Comparison of ENCODE assay signal across 9 mouse cellular contexts in the genomic region with DNA sequence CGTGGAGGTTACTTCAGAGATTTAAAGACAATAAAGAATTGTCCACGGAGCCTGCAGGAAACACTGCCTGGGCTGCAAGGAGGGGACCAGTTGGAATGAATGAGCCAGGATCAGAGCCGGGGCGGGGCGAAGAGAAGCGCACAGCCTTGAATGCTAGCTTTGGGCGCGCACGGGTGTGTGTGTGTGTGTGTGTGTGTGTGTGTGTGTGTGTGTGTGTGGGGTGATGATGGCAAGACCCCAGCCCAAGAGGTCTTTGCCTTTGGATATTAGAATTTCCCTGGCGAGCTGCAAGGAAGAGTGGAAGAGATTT. TPM values are rescaled to one million over a fixed set of nuclear protein-coding genes. Genes with fewer than 3 reads are reported as not detected.
DNase-seq lines count a peak whose midpoint lies in the region; ATAC-seq and TF ChIP-seq lines count a peak whose summit lies in the region.
"Had no signal": no experiment of that assay in that cellular context is flagged by ENCODE, and none has a peak within 500 bp of the region (broad histone marks: within the 10 kb centered on the region; RNA-seq: fewer than 3 reads in every experiment).

No protein-coding gene starts in this region.

- DNase-seq in kidney, postnatal 0 days (ENCODE audit: low spot score): peak; percentile 51
- no peak for DNase-seq in kidney, adult 18-20 months
- DNase-seq in brain, adult 2 months (ENCODE audit: low read depth, low spot score): peak; percentile 63
- DNase-seq in urinary bladder, postnatal 25 days (ENCODE audit: low spot score): no peak
- no peak for DNase-seq in kidney, adult 9 months

- no peak overlapping the region for H3K27ac ChIP-seq in kidney, postnatal 0 days
- H3K27ac ChIP-seq in embryonic facial prominence, embryonic 15.5 days (replicated peaks): no peak overlapping the region
- no peak overlapping the region for H3K27ac ChIP-seq in limb, embryonic 13.5 days
- H3K27ac ChIP-seq in stomach, embryonic 15.5 days: no peak overlapping the region

- no peaks in the 10 kb centered on the region for H3K9me3 ChIP-seq in kidney, postnatal 0 days (replicated peaks; ENCODE audit: low read length)
- no peaks in the 10 kb centered on the region for H3K9me3 ChIP-seq in embryonic facial prominence, embryonic 15.5 days (replicated peaks)
- H3K9me3 ChIP-seq in limb, embryonic 13.5 days: no peaks in the 10 kb centered on the region
- no peaks in the 10 kb centered on the region for H3K9me3 ChIP-seq in stomach, embryonic 15.5 days
- H3K9me3 ChIP-seq: megakaryocyte, embryonic 14.5 days had no signal

- peak overlapping the region; percentile 56 for H3K4me3 ChIP-seq in kidney, postnatal 0 days (replicated peaks; ENCODE audit: low read depth, low read length)
- H3K4me3 ChIP-seq in embryonic facial prominence, embryonic 15.5 days (replicated peaks): peak overlapping the region; percentile 61
- H3K4me3 ChIP-seq in limb, embryonic 13.5 days: peak overlapping the region; percentile 67
- H3K4me3 ChIP-seq in stomach, embryonic 15.5 days (replicated peaks): peak overlapping the region; percentile 59

- no peak overlapping the region for H3K9ac ChIP-seq in kidney, postnatal 0 days (ENCODE audit: low read depth, low read length)
- H3K9ac ChIP-seq in embryonic facial prominence, embryonic 15.5 days: no peak overlapping the region
- H3K9ac ChIP-seq in limb, embryonic 13.5 days: peak overlapping the region; percentile 70
- H3K9ac ChIP-seq in stomach, embryonic 15.5 days: no peak overlapping the region

- peaks cover 27% of the 10 kb centered on the region for H3K27me3 ChIP-seq in kidney, postnatal 0 days (ENCODE audit: insufficient read depth, low read length)
- H3K27me3 ChIP-seq in embryonic facial prominence, embryonic 15.5 days: peaks cover 53% of the 10 kb centered on the region
- H3K27me3 ChIP-seq in limb, embryonic 13.5 days: peaks cover 77% of the 10 kb centered on the region
- peaks cover 37% of the 10 kb centered on the region for H3K27me3 ChIP-seq in stomach, embryonic 15.5 days (replicated peaks)

- WGBS in kidney, postnatal 0 days: 2% methylated on average over 10 of the region's 10 CpGs
- 3% methylated on average over 10 of the region's 10 CpGs for WGBS in embryonic facial prominence, embryonic 15.5 days
- WGBS in limb, embryonic 13.5 days: 0% methylated on average over 10 of the region's 10 CpGs
- WGBS in stomach, embryonic 15.5 days: 0% methylated on average over 9 of the region's 10 CpGs

- H3K36me3 ChIP-seq in kidney, postnatal 0 days (ENCODE audit: insufficient read depth, low read length): no peaks in the 10 kb centered on the region
- H3K36me3 ChIP-seq in embryonic facial prominence, embryonic 15.5 days: no peaks in the 10 kb centered on the region
- H3K36me3 ChIP-seq in limb, embryonic 13.5 days: no peaks in the 10 kb centered on the region
- no peaks in the 10 kb centered on the region for H3K36me3 ChIP-seq in stomach, embryonic 15.5 days

- TF ChIP-seq CTCF in kidney, postnatal 0 days (IDR thresholded peaks at IDR 0.05; ENCODE audit: low read depth): no peak

- H3K4me2 ChIP-seq in kidney, postnatal 0 days (ENCODE audit: low read length): peak overlapping the region; percentile 97
- peak overlapping the region; percentile 98 for H3K4me2 ChIP-seq in embryonic facial prominence, embryonic 15.5 days (replicated peaks)
- H3K4me2 ChIP-seq in limb, embryonic 13.5 days (replicated peaks): peak overlapping the region; percentile 96
- peak overlapping the region; percentile 99 for H3K4me2 ChIP-seq in stomach, embryonic 15.5 days

- H3K4me1 ChIP-seq in kidney, postnatal 0 days (replicated peaks; ENCODE audit: insufficient read depth, low read length): 0 out of 2 replicates have a peak, but pooled peaks cover 2% of the 10 kb centered on the region
- peaks cover 23% of the 10 kb centered on the region for H3K4me1 ChIP-seq in embryonic facial prominence, embryonic 15.5 days
- peaks cover 20% of the 10 kb centered on the region for H3K4me1 ChIP-seq in limb, embryonic 13.5 days
- peaks cover 13% of the 10 kb centered on the region; the same call in 1 of the 2 replicates for H3K4me1 ChIP-seq in stomach, embryonic 15.5 days

- ATAC-seq in kidney, postnatal 0 days (replicated peaks; ENCODE audit: low FRiP score, low read depth): no peak
- no peak; the same call in 1 of the 2 replicates for ATAC-seq in embryonic facial prominence, embryonic 15.5 days (ENCODE audit: insufficient number of reproducible peaks, low FRiP score, low TSS enrichment, low read depth)
- ATAC-seq in limb, embryonic 13.5 days (ENCODE audit: low FRiP score, low read depth): no peak
- no peak for ATAC-seq in stomach, embryonic 15.5 days (ENCODE audit: insufficient read depth, low FRiP score, low read depth)

RNA-seq across cellular contexts. Expression of gene Slc1a2, which starts 1.0 kb away (rescaled TPM):
- 0.13 and 0.27 TPM in 2 replicates for polyA plus RNA-seq in kidney, postnatal 0 days (2015; fragmentation: Nextera tagmentation; extraction: Ambion mirVana)
- polyA plus RNA-seq in embryonic facial prominence, embryonic 15.5 days (2015; fragmentation: Nextera tagmentation; extraction: Ambion mirVana): 0.38 and 0.72 TPM in 2 replicates
- 1.0 TPM in 2 replicates for polyA plus RNA-seq in limb, embryonic 13.5 days (2015; fragmentation: Nextera tagmentation; extraction: Ambion mirVana)
- polyA plus RNA-seq in stomach, embryonic 15.5 days (2015; fragmentation: Nextera tagmentation; extraction: Ambion mirVana): 0.36 and 0.95 TPM in 2 replicates

Comparison
In these comparisons a context has a peak if more than half of its experiments do, and no peak if none do; other contexts are left out.
1. DNase-seq: peak in kidney, postnatal 0 days (single experiment) and brain, adult 2 months (single experiment); none in kidney, adult 18-20 months (single experiment), urinary bladder, postnatal 25 days (single experiment) and kidney, adult 9 months (single experiment).
2. Peak in every context shown above with its lines, with median percentiles within 50 percentile points of each other: H3K4me2 ChIP-seq and H3K4me3 ChIP-seq.